Mouse (Mus musculus): ENCODE measurements around the gene Pdzk1ip1.

The Pdzk1ip1 gene

GRCm38 (mm10) chr4:115088611-115089338 is at the start of gene Pdzk1ip1:
TSS of gene Pdzk1ip1 (plus strand) at chr4:115088708.
- no peak for DNase-seq (ENCODE audit: low read depth)

GRCm38 (mm10) chr4:115045621-115046020 is 42.9 kb upstream of the Pdzk1ip1 start:
- DNase-seq (ENCODE audit: low read depth): no peak

- peak; percentile 78 for DNase-seq (ENCODE audit: low read depth)
These were observed 40.8 kb upstream of the Pdzk1ip1 start for GRCm38 (mm10) chr4:115047750-115048149.

- no peak for DNase-seq (ENCODE audit: low read depth)
These were observed 40.3 kb upstream of the Pdzk1ip1 start for GRCm38 (mm10) chr4:115048190-115048589.

- no peak for DNase-seq (ENCODE audit: low read depth)
These were observed 37.3 kb upstream of the Pdzk1ip1 start for GRCm38 (mm10) chr4:115051245-115051644.

- DNase-seq (ENCODE audit: low read depth): no peak
These were observed 36.0 kb upstream of the Pdzk1ip1 start for GRCm38 (mm10) chr4:115052343-115053005.

GRCm38 (mm10) chr4:115055044-115055443 is 33.5 kb upstream of the Pdzk1ip1 start:
- no peak for DNase-seq (ENCODE audit: low read depth)

- no peak for DNase-seq (ENCODE audit: low read depth)
These were observed 32.8 kb upstream of the Pdzk1ip1 start for GRCm38 (mm10) chr4:115055691-115056090.

- DNase-seq (ENCODE audit: low read depth): no peak
These were observed 32.1 kb upstream of the Pdzk1ip1 start, which contains the start of gene Tal1 for GRCm38 (mm10) chr4:115056371-115056920. TSS of gene Tal1 (plus strand) at chr4:115056426.

GRCm38 (mm10) chr4:115056921-115057673 is 31.4 kb upstream of the Pdzk1ip1 start:
- peak; percentile 72 for DNase-seq (ENCODE audit: low read depth)

- DNase-seq (ENCODE audit: low read depth): no peak
These were observed 30.7 kb upstream of the Pdzk1ip1 start for GRCm38 (mm10) chr4:115057674-115058316.

GRCm38 (mm10) chr4:115058317-115058761 is 30.2 kb upstream of the Pdzk1ip1 start:
- peak; percentile 57 for DNase-seq (ENCODE audit: low read depth)

GRCm38 (mm10) chr4:115058871-115059590 is 29.5 kb upstream of the Pdzk1ip1 start:
- no peak for DNase-seq (ENCODE audit: low read depth)

- no peak for DNase-seq (ENCODE audit: low read depth)
These were observed 28.6 kb upstream of the Pdzk1ip1 start for GRCm38 (mm10) chr4:115059871-115060270.

- no peak for DNase-seq (ENCODE audit: low read depth)
These were observed 27.8 kb upstream of the Pdzk1ip1 start for GRCm38 (mm10) chr4:115060753-115061152.

- no peak for DNase-seq (ENCODE audit: low read depth)
These were observed 26.0 kb upstream of the Pdzk1ip1 start for GRCm38 (mm10) chr4:115062540-115062874.

- DNase-seq (ENCODE audit: low read depth): peak; percentile 35
These were observed 25.5 kb upstream of the Pdzk1ip1 start for GRCm38 (mm10) chr4:115062875-115063517.

GRCm38 (mm10) chr4:115063518-115064239 is 24.8 kb upstream of the Pdzk1ip1 start:
- no peak for DNase-seq (ENCODE audit: low read depth)

GRCm38 (mm10) chr4:115071668-115072067 is 16.8 kb upstream of the Pdzk1ip1 start:
- DNase-seq (ENCODE audit: low read depth): no peak

GRCm38 (mm10) chr4:115074789-115075188 is 13.7 kb upstream of the Pdzk1ip1 start:
- no peak for DNase-seq (ENCODE audit: low read depth)
